Mouse (Mus musculus): Measurements from ENCODE around the gene Utp20. TPM values are rescaled to one million over a fixed set of nuclear protein-coding genes. Genes with fewer than 3 reads are reported as not detected.

Gene Utp20
- polyA plus RNA-seq, 1 experiment from 2014 or later = 17.6 TPM

DNA sequence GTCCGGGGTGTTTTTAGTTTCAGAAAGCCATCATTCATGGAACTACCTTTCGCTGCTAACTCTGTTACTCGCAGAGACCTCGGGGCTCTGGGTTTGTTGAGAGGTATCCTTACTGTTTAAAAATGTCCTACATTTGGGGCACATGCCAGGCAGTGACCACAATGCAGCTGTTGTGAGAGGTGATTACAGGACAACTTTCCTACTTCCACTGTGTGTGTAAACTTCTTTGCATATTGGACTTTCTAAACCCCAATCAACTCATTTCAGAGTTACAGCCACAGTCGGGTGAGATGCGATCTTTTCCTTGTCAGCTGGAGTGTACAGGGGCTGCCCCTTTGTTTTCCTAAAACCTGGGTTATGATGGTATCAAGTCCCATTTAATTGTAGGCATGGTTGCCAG is 111.0 kb downstream of the Utp20 start:
- Histone ChIP-seq H3K4me1 (ENCODE audit: control insufficient read depth, insufficient read depth, low read length) (no peaks in the 10 kb centered on the region), H3K27me3 (ENCODE audit: control insufficient read depth, insufficient read depth, low read length) (no peaks in the 10 kb centered on the region), H3K4me3 (ENCODE audit: low read depth, low read length) (no peak overlapping the region), H3K9me3 (ENCODE audit: control insufficient read depth, low read length) (no peaks in the 10 kb centered on the region), H3K27ac (ENCODE audit: low read depth, low read length) (no peak overlapping the region), H3K4me2 (no peak overlapping the region), H3K9ac (ENCODE audit: low read length) (no peak overlapping the region), H3K36me3 (ENCODE audit: control insufficient read depth, insufficient read depth, low read length) (no peaks in the 10 kb centered on the region)
- DNase-seq (ENCODE audit: low spot score, missing footprints) = no peak
- WGBS = 76% methylated on average over 6 of the region's 6 CpGs
- ATAC-seq (ENCODE audit: low FRiP score) = no peak

DNA sequence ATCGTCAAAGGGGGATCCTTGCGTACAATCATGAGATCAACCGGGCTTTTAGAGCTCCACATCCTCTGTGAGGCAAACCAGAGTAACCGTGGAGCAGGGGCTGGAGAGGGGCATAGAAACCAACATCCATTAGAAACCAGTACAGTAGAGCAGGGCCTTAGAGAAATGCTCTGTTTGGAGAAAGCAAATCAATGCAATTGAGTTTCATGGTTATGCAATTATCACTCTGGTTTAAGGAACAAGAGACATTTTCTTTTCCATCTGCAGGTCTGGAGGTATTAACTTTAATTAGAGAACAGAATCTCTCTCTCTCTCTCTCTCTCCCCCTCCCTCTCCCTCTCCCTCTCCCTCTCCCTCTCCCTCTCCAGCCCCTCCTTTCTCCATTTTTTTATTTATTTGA is 111.9 kb downstream of the Utp20 start:
- H3K9me3 ChIP-seq (ENCODE audit: control insufficient read depth, low read length) = no peaks in the 10 kb centered on the region
- no peak overlapping the region for H3K27ac ChIP-seq (ENCODE audit: low read depth, low read length)
- no peak overlapping the region for H3K4me3 ChIP-seq (ENCODE audit: low read depth, low read length)
- no peaks in the 10 kb centered on the region for H3K4me1 ChIP-seq (ENCODE audit: control insufficient read depth, insufficient read depth, low read length)
- no peaks in the 10 kb centered on the region for H3K36me3 ChIP-seq (ENCODE audit: control insufficient read depth, insufficient read depth, low read length)
- ATAC-seq (ENCODE audit: low FRiP score) = no peak
- H3K4me2 ChIP-seq = no peak overlapping the region
- H3K27me3 ChIP-seq (ENCODE audit: control insufficient read depth, insufficient read depth, low read length) = no peaks in the 10 kb centered on the region
- no peak for DNase-seq (ENCODE audit: low spot score, missing footprints)
- 83% methylated on average over 4 of the region's 4 CpGs for whole genome bisulfite sequencing
- no peak overlapping the region for H3K9ac ChIP-seq (ENCODE audit: low read length)

DNA sequence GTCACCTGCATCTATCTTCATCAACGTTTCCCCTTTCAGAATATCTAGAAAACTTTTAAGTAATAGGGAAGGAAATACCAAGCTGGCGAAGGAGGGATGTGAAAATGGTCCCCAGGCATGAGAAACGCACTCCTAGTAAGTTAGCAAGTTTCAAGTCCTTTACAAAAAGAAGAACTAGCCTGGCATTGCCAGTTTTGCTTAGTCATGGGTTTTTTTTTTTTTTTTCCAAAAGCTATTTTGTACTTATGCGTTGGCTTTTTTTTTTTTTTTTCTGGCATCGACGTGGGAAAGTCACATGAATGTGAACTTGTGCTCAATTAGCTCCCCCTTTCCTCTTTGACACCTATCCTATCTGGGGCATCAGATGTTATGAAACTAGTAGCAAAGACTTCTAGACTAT is 114.2 kb downstream of the Utp20 start:
- Histone ChIP-seq H3K4me3 (ENCODE audit: low read depth, low read length) (no peak overlapping the region), H3K4me2 (no peak overlapping the region), H3K27ac (ENCODE audit: low read depth, low read length) (no peak overlapping the region), H3K27me3 (ENCODE audit: control insufficient read depth, insufficient read depth, low read length) (no peaks in the 10 kb centered on the region), H3K4me1 (ENCODE audit: control insufficient read depth, insufficient read depth, low read length) (no peaks in the 10 kb centered on the region), H3K9me3 (ENCODE audit: control insufficient read depth, low read length) (no peaks in the 10 kb centered on the region), H3K36me3 (ENCODE audit: control insufficient read depth, insufficient read depth, low read length) (no peaks in the 10 kb centered on the region), H3K9ac (ENCODE audit: low read length) (no peak overlapping the region)
- peak; percentile 61 for DNase-seq (ENCODE audit: low spot score, missing footprints)
- WGBS = 79% methylated on average over 6 of the region's 6 CpGs
- no peak for ATAC-seq (ENCODE audit: low FRiP score)

DNA sequence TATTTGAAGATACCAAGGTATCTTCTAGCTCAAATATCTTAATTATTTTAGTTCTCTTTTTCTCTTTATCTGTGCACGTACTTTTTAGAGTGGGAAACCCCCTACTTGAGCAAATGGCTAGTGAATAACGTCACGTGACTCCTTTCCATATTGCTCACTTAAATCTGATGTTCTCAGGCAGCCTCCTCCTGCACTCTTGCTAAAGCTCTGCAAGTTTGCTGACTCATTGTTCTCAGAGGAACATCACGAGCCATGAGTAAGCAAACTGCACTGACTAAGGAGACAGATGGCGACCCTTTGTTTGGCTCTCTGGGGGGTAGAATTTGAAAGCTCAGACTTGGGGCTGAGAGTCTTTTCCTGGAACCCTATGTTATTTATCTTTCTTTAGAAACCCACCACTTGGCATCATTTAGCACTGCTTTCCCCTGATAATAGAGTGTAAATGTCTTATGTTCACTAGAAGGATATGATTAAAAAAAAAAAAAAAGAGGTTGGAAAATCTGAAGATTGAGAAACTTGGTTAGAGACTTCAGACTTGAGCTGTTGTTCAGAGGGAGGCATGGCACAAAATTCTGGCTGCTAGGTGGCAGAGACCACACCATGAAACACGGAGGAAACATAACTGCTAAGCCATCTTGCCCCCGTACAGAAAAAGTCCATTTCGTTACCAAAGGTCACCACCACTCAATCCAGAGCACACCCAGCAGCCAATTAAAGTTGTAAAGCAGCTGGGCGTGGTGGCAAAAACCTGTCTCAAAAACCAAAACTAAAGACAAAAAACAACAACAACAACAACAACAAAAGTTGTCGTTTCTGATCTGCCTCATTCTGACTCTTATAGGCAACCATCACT is 117.7 kb downstream of the Utp20 start:
- no peak for DNase-seq (ENCODE audit: low spot score, missing footprints)
- Histone ChIP-seq H3K4me1 (ENCODE audit: control insufficient read depth, insufficient read depth, low read length) (no peaks in the 10 kb centered on the region), H3K27me3 (ENCODE audit: control insufficient read depth, insufficient read depth, low read length) (no peaks in the 10 kb centered on the region), H3K36me3 (ENCODE audit: control insufficient read depth, insufficient read depth, low read length) (no peaks in the 10 kb centered on the region), H3K27ac (ENCODE audit: low read depth, low read length) (no peak overlapping the region), H3K9me3 (ENCODE audit: control insufficient read depth, low read length) (no peaks in the 10 kb centered on the region), H3K4me2 (no peak overlapping the region), H3K4me3 (ENCODE audit: low read depth, low read length) (no peak overlapping the region), H3K9ac (ENCODE audit: low read length) (no peak overlapping the region)
- WGBS = 69% methylated on average over 10 of the region's 10 CpGs
- no peak for ATAC-seq (ENCODE audit: low FRiP score)

DNA sequence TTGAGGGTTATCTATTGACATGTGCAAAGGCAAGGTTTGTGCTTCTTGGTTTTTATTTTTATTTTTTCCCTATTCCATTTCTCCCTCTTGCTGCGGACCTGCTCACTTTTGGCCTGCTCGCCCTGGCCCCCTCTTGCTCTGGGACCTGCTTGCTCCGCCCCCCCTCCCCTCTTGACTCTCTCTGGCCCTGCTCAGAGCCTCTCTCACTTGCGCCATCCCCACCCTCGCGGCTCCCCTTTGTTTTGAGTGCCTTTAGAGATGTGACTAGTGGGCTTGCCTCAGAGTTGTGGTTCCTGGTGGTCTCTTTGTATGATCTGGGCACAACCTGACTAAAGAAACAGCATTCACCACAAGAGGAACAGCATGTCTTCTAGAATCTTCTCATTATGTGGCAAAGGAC is 125.7 kb downstream of the Utp20 start:
- Histone ChIP-seq H3K27ac (ENCODE audit: low read depth, low read length) (no peak overlapping the region), H3K4me2 (no peak overlapping the region), H3K4me3 (ENCODE audit: low read depth, low read length) (no peak overlapping the region), H3K9me3 (ENCODE audit: control insufficient read depth, low read length) (no peaks in the 10 kb centered on the region), H3K36me3 (ENCODE audit: control insufficient read depth, insufficient read depth, low read length) (no peaks in the 10 kb centered on the region), H3K9ac (ENCODE audit: low read length) (no peak overlapping the region), H3K27me3 (ENCODE audit: control insufficient read depth, insufficient read depth, low read length) (no peaks in the 10 kb centered on the region), H3K4me1 (ENCODE audit: control insufficient read depth, insufficient read depth, low read length) (no peaks in the 10 kb centered on the region)
- 69% methylated on average over 6 of the region's 6 CpGs for WGBS
- DNase-seq (ENCODE audit: low spot score, missing footprints) (no peak), ATAC-seq (ENCODE audit: low FRiP score) (no peak)

Other genes starting within 250 kb of the Utp20 start
- 2.1 and 2.9 TPM in 2 replicates for gene Mybpc1, start 221.7 kb downstream of the Utp20 start, polyA plus RNA-seq (2014; fragmentation: Nextera tagmentation; extraction: Ambion mirVana)
- gene Spic, start 141.8 kb downstream of the Utp20 start, polyA plus RNA-seq (2014; fragmentation: Nextera tagmentation; extraction: Ambion mirVana) = not detected in 2 replicates
- 165 and 178 TPM in 2 replicates for gene Arl1, start 95.9 kb downstream of the Utp20 start, polyA plus RNA-seq (2014; fragmentation: Nextera tagmentation; extraction: Ambion mirVana)
- 0.05 TPM in 1 of 2 replicates, not detected in the other for gene Slc5a8, start 59.2 kb upstream of the Utp20 start, polyA plus RNA-seq (2014; fragmentation: Nextera tagmentation; extraction: Ambion mirVana)

Measured in midbrain, embryonic 11.5 days (tissue).